ENCODE assay signal across 19 mouse cellular contexts in genomic region chr7:79394666-79395065, GRCm38 (mm10). TPM values are rescaled to one million over a fixed set of nuclear protein-coding genes. Genes with fewer than 3 reads are reported as not detected.
DNase-seq lines count a peak whose midpoint lies in the region; TF ChIP-seq lines count a peak whose summit lies in the region.
"Had no signal": no experiment of that assay in that cellular context is flagged by ENCODE, and none has a peak within 500 bp of the region (broad histone marks: within the 10 kb centered on the region; RNA-seq: fewer than 3 reads in every experiment).

No protein-coding gene starts in this region.

- no peak for TF ChIP-seq POLR2A in ES-Bruce4 (IDR thresholded peaks at IDR 0.05; ENCODE audit: insufficient read depth, low read length)

- H3K27ac ChIP-seq in ES-Bruce4 (ENCODE audit: insufficient read depth, low read length) (peak overlapping the region; percentile 91), ES-E14 (ENCODE audit: insufficient read depth, low read depth, low read length, poor library complexity, severe bottlenecking) (peak overlapping the region; percentile 89)
- no peak overlapping the region for H3K27ac ChIP-seq in hindbrain, embryonic 10.5 days
- H3K27ac ChIP-seq: embryonic facial prominence, embryonic 10.5 days; embryonic facial prominence, embryonic 12.5 days; forebrain, embryonic 13.5 days; forebrain, embryonic 15.5 days had no signal

- TF ChIP-seq EP300 in ES-Bruce4 (IDR thresholded peaks at IDR 0.05; ENCODE audit: insufficient read depth, low read depth, low read length) = peak; percentile 23; the same call in 1 of the 2 replicates

- H3K4me1 ChIP-seq in ES-Bruce4 (ENCODE audit: control insufficient read depth, insufficient read depth, low read length) (peaks cover 2% of the 10 kb centered on the region), ES-E14 (ENCODE audit: control insufficient read depth in 2 of 2, insufficient read depth in 2 of 2, low read length in 2 of 2, poor library complexity in 1 of 2) (peaks cover 11 to 15% of the 10 kb centered on the region in 2 experiments; a peak in 3 of 4 replicates)
- H3K4me1 ChIP-seq in hindbrain, embryonic 10.5 days (replicated peaks) = peaks cover 20% of the 10 kb centered on the region

- DNase-seq in ES-E14 (ENCODE audit: low read depth, low spot score) (no peak), ZHBTc4 (ENCODE audit: low read depth, low spot score) (peak; percentile 68)
- DNase-seq in hindbrain, embryonic 10.5 days (ENCODE audit: low spot score) = no peak
- DNase-seq in cerebellum, postnatal 14 days = no peak
- no peak for DNase-seq in layer of hippocampus, adult 9-10 months (ENCODE audit: low spot score)
- DNase-seq: adrenal gland, adult 2 months; adrenal gland, postnatal 10 days; adrenal gland, postnatal 25 days; cerebellum, adult 11 months; cerebellum, adult 18-20 months; cerebellum, adult 8-10 months; cerebellum, adult 9-11 months; cerebellum, postnatal 25 days; forebrain, postnatal 0 days had no signal

- H3K27me3 ChIP-seq in ES-Bruce4 (ENCODE audit: control insufficient read depth, insufficient read depth, low read length, poor library complexity, severe bottlenecking) = no peaks in the 10 kb centered on the region
- H3K27me3 ChIP-seq in hindbrain, embryonic 10.5 days (ENCODE audit: insufficient read depth, poor library complexity, severe bottlenecking) = no peaks in the 10 kb centered on the region
- H3K27me3 ChIP-seq: embryonic facial prominence, embryonic 12.5 days; forebrain, embryonic 13.5 days; forebrain, embryonic 15.5 days had no signal

- TF ChIP-seq CTCF in ES-Bruce4 (IDR thresholded peaks at IDR 0.05; ENCODE audit: low read depth, low read length) = no peak

- in situ Hi-C loops in ES-E14 (cut with MboI; ENCODE audit: low sequenced_read_pairs in 2 of 2, unreplicated experiment in 2 of 2) = no loop called here

- no peaks in the 10 kb centered on the region for H3K36me3 ChIP-seq in ES-Bruce4 (ENCODE audit: control insufficient read depth, insufficient read depth, low read length, poor library complexity, severe bottlenecking)
- peaks cover 2% of the 10 kb centered on the region; the same call in 1 of the 2 replicates for H3K36me3 ChIP-seq in ES-E14 (ENCODE audit: control insufficient read depth, insufficient read depth, low read length, poor library complexity, severe bottlenecking)
- H3K36me3 ChIP-seq in hindbrain, embryonic 10.5 days = peaks cover 14% of the 10 kb centered on the region; the same call in 1 of the 2 replicates
- H3K36me3 ChIP-seq: embryonic facial prominence, embryonic 12.5 days; forebrain, embryonic 15.5 days had no signal

- 73% methylated on average over 7 of the region's 7 CpGs for WGBS in hindbrain, embryonic 10.5 days

- H3K9ac ChIP-seq in ES-Bruce4 (ENCODE audit: low read depth, poor library complexity, severe bottlenecking) (peak overlapping the region; percentile 65), ES-E14 (ENCODE audit: insufficient read depth, low read depth, low read length, poor library complexity, severe bottlenecking) (peak overlapping the region; percentile 69)
- H3K9ac ChIP-seq: embryonic facial prominence, embryonic 12.5 days; forebrain, embryonic 13.5 days; forebrain, embryonic 15.5 days; forebrain, postnatal 0 days had no signal

- H3K4me3 ChIP-seq in ES-Bruce4 (ENCODE audit: low read depth, low read length) (peak overlapping the region; percentile 31), ES-E14 (ENCODE audit: insufficient read depth in 1 of 2, low read depth in 1 of 2, low read length in 2 of 2, poor library complexity in 1 of 2, severe bottlenecking in 1 of 2) (peak overlapping the region; percentile 21 to 69; a peak in 3 of 4 replicates)
- H3K4me3 ChIP-seq in hindbrain, embryonic 10.5 days = no peak overlapping the region
- H3K4me3 ChIP-seq: embryonic facial prominence, embryonic 10.5 days; embryonic facial prominence, embryonic 12.5 days; forebrain, embryonic 13.5 days; forebrain, embryonic 15.5 days had no signal

- H3K9me3 ChIP-seq in ES-Bruce4 (replicated peaks; ENCODE audit: control insufficient read depth, insufficient read depth, low read length, poor library complexity, severe bottlenecking) = no peaks in the 10 kb centered on the region
- H3K9me3 ChIP-seq in ES-E14 (ENCODE audit: control insufficient read depth, insufficient read depth, low read depth, low read length) = no peaks in the 10 kb centered on the region
- H3K9me3 ChIP-seq in hindbrain, embryonic 10.5 days = no peaks in the 10 kb centered on the region
- H3K9me3 ChIP-seq: embryonic facial prominence, embryonic 10.5 days; embryonic facial prominence, embryonic 12.5 days; forebrain, embryonic 13.5 days; forebrain, embryonic 15.5 days had no signal

TF ChIP-seq in ES-E14, 5 proteins besides CTCF, POLR2A, EP300 and RAD21:
- TF ChIP-seq ZNF384 (IDR thresholded peaks at IDR 0.05; ENCODE audit: low read depth, low read length) (no peak), CHD2 (IDR thresholded peaks at IDR 0.05; ENCODE audit: low read depth, low read length) (no peak), MAFK (IDR thresholded peaks at IDR 0.05; ENCODE audit: insufficient read depth, low read depth, low read length) (no peak), ZC3H11A (IDR thresholded peaks at IDR 0.05; ENCODE audit: borderline replicate concordance, low read depth, low read length) (no peak), HCFC1 (IDR thresholded peaks at IDR 0.05; ENCODE audit: borderline replicate concordance, insufficient read depth, low read length) (no peak)

RNA-seq across cellular contexts. Expression of gene Fanci, which starts 2.9 kb away (rescaled TPM):
- polyA plus RNA-seq in ES-Bruce4 (2011; ENCODE audit: insufficient read depth, insufficient read length, low read depth, missing spikeins) = 45.0 and 45.2 TPM in 2 replicates
- 31.9 and 33.0 TPM in 2 replicates for total RNA-seq in ES-E14 (2012; rRNA removed)
- polyA plus RNA-seq in hindbrain, embryonic 10.5 days (2016; fragmentation: Nextera tagmentation; extraction: Ambion mirVana) = 16.1 and 19.5 TPM in 2 replicates

RNA-seq across cellular contexts. Expression of gene Rlbp1, which starts 7.8 kb away (rescaled TPM):
- 2.7 and 2.8 TPM in 2 replicates for polyA plus RNA-seq in ES-Bruce4 (2011; ENCODE audit: insufficient read depth, insufficient read length, low read depth, missing spikeins)
- total RNA-seq in ES-E14 (2012; rRNA removed) = 5.9 and 8.1 TPM in 2 replicates
- polyA plus RNA-seq in hindbrain, embryonic 10.5 days (2016; fragmentation: Nextera tagmentation; extraction: Ambion mirVana) = 0.27 and 0.58 TPM in 2 replicates
- total RNA-seq: adrenal gland, adult 2 months; adrenal gland, postnatal 10 days had no signal
